Mouse (Mus musculus) retina, postnatal 7 days (tissue): ENCODE results near the gene Zfp219.
"Not testable (repeated sequence)": the region's sequence is repeated elsewhere in the genome, so short reads cannot be mapped to it uniquely, and the experiment has no call there.

ENCODE experiments used
- DNase-seq: peaks from one replicate; pipeline ENCODE4 v3.0.0-alpha.2; 2012; ENCODE audit warnings: low read depth, low spot score

Zfp219 gene

DNA sequence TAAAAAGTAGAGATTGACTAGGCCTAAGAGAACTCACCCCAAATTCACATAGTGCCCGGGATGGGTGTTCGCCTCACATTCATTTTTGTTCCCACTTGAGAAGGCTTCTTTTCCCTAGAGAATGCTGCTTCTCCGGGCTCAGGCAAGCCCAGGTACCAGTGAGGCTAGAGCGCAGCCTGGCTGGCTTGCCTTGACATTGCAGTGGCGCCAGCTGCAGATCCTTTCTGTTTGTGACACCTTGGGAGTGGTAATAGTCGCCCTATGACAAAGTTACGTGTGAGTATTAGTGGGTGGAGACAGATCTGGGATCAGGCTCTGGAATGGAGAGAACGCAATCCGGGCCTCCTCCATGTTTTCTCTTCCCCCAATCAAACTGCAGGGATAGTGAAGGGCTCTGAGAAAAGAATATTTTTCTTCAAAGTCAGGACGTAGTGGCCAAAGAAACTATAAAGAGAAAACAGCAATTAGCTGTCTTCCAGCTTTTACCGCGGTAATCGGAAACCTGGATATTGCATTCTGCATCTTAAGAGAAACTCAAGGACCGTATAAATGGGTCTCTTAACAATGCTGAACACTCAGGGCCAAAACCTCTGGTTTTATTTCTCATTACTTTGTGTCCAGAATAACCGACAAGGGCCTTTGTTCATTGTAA, at the start of gene Zfp219:
Gene Zfp219, minus strand, starts transcription at position 248 of the 652 bp plus-strand sequence.
- no peak for DNase-seq

DNA sequence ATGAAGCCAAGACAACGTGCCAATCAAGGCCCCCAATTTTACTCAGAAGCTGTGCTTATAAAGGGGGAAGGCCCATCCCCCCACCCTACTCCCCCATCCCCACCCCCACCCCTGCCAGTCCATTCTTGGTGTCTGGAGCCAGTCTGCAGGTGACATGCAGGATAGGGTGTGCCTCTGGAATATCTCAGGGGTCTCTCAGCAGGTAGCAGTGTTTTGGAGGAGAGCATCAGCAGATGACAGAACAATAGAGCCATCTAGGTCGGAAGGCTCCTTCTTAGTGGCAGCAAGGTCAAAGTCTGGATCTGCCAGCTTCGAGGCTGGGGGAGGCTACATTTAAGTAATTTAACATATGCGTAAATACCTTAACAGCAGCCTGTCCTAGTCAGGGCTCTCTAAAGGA, 45.6 kb upstream of the Zfp219 start:
- DNase-seq: no peak

DNA sequence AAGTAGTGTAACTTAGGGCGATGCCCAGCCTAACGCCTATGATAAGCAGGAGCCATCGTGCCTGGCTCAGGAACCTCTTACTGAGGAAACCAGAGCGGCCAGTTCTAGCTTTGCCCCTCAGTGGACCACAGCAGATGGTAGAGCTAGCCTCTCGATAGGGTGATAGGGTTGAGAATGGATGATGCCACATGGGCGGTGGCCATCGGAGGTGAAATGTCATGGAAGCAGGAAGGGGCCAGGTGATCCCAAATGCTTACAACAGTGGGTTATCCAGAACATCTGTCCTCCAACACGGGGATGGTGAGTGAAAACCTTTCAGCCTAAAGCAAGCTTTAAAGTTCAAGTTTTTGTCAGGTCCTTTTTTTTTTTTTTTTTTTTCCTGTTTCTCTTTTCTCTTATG, 41.3 kb upstream of the Zfp219 start:
- DNase-seq: no peak

DNA sequence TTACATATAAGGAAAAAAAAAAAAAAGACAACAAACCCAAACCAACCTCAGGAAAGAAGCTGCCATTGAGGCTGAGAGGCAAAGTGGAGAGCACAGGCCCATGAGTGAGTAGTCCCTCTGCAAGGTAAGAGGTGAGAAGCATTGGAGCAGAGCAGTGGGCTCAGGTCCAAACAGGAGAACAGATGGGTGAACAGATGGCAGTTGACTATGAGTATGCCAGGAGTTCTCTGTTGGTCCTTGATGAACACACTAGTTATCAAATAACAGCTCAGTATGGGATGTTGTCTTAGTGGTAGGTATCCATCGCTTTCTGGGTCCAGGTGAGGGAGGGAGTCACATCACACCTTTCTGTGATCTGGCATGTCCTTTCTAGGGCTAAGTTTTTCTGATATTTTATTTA, 40.3 kb upstream of the Zfp219 start:
- no peak for DNase-seq

DNA sequence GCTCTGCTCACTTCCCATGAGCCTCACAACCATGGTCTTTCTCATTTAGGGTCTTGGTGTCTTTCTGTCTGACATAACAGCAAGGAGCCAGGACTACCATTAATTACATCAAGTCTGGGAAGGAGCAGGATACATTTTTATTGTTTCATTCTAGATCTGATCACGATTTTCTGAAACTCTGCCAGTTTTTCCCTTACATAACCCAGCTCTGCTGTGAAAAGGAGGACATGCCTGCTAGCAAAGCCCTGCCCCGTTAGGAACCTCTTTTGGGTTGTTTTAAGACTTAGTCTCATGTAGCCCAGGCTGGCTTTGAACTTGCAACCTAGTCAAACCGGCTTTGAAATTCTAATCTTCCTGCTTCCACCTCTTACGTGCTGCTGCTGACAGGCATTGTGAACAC, 39.4 kb upstream of the Zfp219 start:
- no peak for DNase-seq

DNA sequence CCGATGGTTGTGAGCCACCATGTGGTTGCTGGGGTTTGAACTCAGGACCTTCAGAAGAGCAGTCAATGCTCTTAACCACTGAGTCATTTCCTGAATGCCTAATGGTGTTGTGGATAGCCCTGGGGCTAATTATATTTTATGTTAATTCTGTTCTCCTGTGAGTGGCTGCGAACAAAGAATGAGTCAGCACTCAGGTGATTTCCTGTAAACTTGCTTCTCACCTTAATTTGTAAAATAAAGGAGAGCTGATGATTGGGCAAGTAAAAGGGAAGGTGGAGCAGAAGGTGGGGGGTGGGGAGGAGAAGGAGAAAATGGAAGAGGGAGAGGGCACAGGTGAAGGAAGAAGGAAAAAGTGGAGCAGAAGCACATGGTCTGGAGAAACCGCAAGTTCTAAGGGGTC, 32.2 kb upstream of the Zfp219 start:
- not testable (repeated sequence) for DNase-seq

DNA sequence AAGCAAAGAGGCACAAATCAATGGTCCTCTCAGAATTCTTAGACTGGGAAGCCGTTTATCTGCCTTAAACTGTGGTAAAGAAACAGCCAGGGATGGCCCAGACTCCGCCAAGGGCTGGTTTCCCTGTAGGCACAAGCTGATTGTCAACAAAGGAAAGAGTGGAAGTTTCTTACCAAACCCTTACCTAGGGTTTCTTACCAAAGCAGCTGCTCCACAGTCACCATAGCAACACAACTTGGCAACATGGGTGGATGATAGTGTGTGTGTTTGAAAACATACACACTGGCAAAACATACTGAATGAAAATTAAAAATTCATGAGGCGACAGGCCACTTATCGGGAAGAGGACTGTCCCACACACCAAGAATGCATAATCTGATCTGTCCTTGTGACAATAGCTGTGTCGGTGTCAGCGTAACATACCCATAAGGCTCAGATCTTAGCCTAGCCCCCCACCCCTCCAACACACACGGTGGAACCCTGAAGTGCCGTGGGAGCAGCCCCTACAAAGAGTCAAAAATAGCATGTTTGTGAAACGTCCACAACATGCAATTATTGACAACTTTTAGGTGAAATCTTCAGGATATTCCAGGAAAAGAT, 25.5 kb upstream of the Zfp219 start:
- no peak for DNase-seq

DNA sequence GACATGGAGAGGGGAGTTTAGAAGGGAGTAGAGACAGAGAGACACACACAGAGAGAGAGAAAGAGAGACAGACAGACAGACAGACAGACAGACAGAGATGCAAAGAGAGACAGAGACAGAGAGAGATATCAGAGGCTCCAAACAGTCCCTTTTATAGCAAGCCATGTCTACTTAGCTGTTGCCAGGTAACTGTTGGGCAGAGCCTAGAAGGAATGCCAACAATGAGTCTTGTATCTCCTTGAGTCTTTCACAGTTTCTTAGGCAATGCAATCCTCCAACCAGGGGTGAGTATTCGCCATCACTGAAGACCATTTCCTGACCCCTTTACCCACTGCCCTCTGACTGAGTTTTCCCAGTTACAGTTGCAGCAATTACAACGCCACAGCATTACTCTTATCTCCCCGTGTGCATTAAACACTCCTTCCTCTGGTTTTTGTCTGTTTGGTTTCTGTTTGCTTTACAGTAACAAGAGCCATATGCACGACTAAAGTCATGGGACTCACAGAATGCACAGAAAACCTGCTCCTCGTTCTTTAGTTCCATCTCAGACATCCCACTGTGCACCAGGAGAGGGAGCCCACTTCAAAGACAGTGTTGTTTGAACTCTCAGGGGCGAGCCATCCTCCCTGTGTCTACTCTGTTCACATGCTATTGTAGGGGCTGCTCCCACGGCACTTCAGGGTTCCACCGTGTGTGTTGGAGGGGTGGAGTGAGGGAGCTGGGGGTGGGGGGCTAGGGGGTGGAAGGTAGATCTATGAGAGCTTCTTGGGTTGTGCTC, 24.6 kb upstream of the Zfp219 start:
- peak; percentile 20 for DNase-seq

DNA sequence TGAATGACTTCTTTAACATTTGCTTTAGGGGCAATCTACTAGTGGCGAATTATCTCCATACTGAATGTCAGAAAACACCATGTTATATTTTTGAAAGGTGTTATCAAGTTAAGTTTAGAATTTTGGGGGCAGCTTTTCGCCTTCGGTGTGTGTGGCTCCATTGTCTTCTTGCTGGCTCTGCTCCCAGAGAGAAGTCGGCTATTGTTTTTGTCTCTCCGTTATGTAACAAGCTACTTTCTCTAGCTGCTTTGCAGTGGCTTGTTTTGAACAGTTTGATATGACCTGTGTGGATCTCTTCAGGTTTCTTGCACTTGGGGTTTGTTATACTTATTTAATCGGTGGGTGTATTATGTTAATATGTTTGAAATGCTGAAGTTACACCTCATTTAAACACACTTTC, 22.9 kb upstream of the Zfp219 start:
- no peak for DNase-seq

DNA sequence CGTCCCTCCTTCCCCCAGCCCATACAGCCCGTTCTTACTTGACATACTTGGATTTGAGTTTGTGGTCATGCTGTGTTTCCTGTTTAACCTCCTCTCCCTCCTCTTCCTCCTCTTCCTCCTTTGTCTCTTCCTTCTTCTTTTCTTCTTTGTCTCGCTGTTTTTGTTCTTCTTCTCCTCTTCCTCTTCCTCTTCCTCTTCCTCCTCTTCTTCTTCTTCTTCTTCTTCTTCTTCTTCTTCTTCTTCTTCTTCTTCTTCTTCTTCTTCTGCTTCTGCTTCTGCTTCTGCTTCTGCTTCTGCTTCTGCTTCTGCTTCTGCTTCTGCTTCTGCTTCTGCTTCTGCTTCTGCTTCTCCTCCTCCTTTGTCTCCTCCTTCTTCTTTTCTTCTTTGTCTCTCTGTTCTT, 21.8 kb upstream of the Zfp219 start, which contains the start of gene Olfr221:
Gene Olfr221, minus strand, starts transcription at position 101 of the 400 bp plus-strand sequence.
- not testable (repeated sequence) for DNase-seq

DNA sequence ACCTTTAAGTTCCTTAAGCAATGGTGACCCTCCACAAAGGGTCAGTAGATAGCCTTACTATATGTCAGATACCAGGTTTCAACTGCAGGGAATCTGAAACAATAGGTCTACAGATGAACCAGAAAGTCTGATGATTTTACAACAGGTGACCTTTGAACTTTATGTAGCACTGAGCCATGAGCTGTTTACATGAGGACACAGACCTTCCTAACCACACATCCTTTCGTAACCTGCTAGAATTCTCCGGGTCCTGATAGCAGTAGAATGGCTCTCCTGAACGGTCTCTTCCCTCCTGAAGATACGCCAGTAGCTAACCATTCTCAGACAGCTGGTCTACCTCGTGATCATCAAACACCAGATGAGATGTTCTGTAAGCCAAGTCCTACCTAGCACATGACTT, 18.8 kb upstream of the Zfp219 start:
- DNase-seq: no peak

DNA sequence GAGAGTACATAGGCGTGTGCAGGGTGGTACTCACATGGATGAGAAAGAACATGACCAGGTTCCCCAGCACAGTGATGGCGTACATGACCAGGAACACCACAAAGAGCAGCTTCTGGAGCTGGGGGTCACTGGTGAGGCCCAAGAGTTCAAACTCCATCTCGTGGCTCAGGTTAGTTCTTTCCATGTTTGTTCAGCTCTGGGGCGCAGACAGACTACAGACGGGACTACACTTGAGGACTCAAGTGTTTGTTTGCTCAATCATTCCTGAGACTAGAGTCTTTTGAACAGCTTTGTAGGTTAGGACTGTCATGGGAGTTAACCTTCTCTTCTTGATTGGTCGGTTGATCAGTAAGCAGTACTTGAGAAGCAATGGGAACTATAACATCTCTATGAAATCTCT, 15.4 kb upstream of the Zfp219 start:
- no peak for DNase-seq

DNA sequence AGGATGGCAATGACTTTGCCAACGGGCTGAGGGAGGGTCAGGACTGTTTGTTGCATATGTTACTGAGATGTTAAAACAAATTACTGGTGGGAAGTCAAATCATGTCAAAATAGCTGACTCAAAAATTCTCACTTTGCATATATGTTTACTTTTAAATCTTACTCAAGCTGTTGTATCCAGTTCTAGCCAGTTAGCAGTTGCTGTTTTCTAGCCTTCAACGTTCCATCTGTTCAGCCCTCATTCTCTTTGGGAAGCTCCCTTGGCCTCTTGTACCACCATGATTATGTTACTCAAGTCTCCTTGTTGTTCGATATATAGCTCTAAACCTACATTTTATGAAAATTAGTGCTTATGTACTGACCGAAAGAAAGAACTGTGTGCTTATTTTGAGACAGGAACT, 5.8 kb upstream of the Zfp219 start:
- DNase-seq: no peak

DNA sequence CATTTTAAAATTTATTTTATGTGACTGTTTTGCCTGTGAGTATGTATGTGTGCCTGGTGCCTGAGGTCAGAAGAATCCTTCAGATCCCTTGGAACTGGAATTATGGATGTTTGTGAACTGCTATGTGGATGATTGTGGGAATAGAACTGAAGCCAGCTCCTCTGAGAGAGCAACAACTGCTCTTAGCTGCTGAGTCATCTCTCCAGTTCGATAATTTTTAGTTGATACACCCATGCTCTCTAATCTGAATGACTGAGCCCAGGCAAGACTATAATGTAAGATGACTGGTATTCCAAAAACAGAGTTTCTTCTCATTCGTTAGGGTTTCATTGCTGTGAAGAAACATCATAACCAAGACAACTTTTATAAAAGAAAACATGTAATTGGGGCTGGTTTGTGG, 3.6 kb upstream of the Zfp219 start:
- no peak for DNase-seq

DNA sequence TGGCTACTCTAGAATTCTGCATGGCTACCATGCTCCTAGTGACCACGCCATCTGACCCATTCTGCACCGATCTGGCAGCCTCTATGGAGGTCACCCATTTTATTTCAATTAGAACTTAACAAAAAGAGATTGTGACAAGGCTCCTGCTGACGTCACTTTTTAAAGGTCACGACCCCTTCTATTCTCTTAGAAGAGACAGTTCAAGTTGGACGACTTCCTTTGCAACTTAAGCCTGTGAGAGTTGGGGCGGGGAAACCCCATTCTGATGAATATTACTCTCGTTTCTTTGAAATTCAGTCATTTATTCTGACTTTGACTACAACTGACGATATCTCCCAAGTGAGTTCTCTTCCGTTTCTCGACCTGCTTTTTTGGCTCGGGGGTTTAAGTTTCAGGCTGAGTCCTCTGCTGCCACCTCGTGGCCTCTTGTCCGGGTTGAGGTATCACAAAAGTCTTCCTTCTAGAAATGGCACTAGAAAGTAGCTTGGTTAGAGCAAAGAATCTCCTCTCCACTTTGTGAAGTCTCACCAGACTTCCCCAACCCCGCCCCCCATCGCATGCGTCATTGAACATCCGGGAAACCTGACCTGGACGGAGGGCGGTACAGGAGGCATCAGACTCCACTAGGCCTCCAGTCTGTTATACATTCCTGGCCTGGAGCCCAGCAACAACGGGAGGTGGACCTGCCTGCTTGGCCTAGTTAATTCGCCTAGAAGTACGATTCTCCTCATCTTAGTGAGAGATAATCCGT, 2.4 kb upstream of the Zfp219 start:
- peak; percentile 75 for DNase-seq

DNA sequence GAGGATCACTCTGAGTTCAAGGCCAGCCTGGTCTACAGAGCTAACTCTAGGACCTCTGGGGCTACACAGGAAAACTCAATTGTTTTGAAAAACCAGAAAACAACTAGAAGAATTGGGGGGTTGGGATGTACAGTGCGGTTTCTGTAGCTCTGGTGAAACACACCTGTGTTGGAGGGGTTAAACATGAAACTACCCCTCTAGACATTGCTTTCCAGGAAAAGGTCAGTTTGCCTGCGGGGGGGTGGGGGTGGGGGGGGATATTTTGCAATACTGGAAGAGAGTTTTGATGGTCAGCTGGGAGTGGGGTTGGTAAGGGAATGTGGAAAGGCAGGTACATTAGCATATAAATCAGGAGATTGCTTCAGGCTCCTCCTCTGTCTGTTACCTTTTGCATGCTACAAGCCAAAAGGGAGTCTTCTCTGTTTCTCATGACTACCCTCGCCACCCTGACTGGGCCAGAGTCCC, 1.7 kb upstream of the Zfp219 start:
- no peak for DNase-seq

DNA sequence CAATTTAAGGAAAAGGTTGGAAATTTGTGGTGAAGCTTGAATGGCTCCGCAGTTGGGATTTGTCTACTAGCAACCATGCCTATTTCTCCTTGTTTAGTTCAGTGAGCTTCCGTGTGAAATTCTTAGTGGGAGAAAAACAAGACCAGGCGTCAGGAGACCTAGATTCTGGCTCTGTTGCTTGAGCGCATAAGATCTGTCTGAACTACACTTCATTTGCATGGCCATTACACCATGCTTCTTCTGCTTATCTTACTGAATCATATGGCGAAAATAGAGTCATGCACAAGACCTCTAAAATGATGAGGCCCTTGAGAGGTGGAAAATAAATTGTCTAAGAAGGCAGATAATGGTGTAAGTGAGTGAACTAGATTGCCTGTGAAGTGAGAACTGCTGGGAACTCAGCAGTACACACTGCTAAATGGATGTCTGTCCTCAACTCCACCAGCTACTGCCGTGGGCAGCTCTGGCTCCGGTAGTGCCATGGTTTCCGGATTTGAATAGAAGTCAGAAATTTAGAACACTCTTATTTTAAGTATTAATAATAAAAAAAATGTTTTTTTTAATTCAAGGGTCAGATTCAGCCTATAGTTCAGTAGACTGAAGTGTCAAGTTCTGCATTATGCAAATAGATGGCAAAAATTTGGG, 1.2 kb upstream of the Zfp219 start:
- no peak for DNase-seq

DNA sequence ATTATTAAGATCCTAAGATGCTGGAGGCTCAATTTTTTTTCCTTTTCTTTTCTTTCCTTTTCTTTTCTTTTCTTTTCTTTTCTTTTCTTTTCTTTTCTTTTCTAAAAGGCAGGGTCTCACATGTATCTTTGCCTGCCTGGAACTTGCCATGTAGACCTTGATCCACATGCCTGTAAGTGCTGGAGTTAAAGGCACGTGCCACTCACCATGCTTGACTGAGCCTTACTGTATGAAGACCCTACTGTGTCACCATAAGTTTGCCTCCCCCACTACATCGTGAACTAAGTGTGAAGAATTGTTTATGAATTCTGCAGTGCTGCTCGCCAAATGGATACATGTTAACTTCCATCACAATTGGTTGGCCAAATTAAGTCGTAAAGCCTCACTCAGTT, 601 bp upstream of the Zfp219 start:
- no peak for DNase-seq

DNA sequence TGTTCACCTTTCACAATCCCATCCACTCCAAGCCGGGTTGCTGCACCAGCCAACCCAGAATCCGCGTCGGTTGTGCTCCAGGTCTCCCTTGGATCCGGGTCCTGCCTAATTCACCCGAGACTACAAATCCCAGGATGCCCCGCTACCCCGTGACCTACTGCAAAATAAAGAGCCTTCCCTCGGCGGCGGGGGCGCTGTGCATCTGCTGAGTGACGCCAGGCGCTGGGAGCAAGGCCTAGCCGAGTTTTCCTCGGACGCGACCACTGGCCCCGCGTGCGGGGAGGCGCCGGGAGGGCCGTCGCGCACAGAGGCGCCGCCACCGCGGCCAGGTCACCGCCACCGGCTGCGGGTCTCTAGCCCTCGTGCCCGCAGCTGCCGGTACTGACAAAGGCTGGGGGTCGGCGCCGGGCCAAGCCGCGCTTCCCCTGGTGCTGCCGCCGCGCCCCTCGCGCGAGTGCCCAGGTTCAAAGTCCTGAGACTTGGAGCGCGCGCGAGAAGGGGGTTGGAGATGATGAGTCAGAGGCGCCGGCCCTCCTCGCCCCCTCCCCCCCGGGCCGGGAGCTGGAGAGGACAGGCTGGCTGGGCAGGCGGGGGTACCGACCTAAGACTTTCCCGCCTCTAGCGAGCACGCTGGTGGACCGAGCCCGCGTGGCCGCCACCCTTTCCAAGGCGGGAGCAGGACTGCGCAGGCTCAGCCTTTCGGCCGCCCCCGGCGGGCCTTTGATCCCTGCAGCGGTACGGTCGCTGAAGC, 768 bp downstream of the Zfp219 start:
- DNase-seq: peak; percentile 96

DNA sequence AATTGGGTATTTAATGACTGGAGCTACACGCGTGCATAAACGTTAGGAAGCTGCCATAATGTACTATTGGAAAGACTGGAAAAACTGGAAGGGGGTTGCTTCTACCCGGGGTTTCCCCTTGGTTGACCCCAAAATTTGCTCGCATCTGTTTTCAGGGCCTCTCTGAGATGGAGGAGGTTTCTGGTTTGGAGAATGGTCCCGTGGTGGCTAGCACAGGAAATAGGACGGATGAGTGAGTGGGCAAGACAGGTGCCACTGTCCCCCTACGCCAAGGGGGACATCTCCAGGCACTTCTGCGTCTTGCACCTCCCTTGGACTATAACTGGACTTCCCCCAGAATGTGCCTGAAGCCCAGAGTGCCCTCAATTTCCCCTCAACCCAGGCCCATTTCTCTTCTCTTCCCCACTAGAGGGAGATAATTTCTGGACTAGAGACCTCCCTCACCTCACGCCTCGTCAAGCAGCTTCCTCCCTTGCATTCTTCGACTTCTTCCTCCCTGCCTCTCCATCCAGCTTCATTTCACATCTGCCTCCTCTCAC, 1.4 kb downstream of the Zfp219 start:
- DNase-seq: no peak
